14 mouse cellular contexts compared by ENCODE assay signal in genomic region chr2:118729194-118729593, GRCm38 (mm10). TPM values are rescaled to one million over a fixed set of nuclear protein-coding genes. Genes with fewer than 3 reads are reported as not detected.
DNase-seq lines count a peak whose midpoint lies in the region; ATAC-seq and TF ChIP-seq lines count a peak whose summit lies in the region.
"Had no signal": no experiment of that assay in that cellular context is flagged by ENCODE, and none has a peak within 500 bp of the region (broad histone marks: within the 10 kb centered on the region; RNA-seq: fewer than 3 reads in every experiment).

No protein-coding gene starts in this region.

- ATAC-seq in kidney, embryonic 14.5 days (ENCODE audit: low FRiP score, low TSS enrichment) = 0 out of 2 replicates have a peak, but pooled peaks have one; percentile 22
- peak; percentile 48 for ATAC-seq in common myeloid progenitor, adult 5-6 weeks (replicated peaks; ENCODE audit: low read depth, poor library complexity, severe bottlenecking)
- no peak for ATAC-seq in liver, embryonic 16.5 days (ENCODE audit: low read depth)
- no peak for ATAC-seq in erythroid progenitor cell, adult 5-6 weeks (replicated peaks; ENCODE audit: low FRiP score, poor library complexity, severe bottlenecking)

- no peak for DNase-seq in kidney, adult 2 months
- DNase-seq in 416B (ENCODE audit: low read depth) = peak; percentile 89
- DNase-seq in yolk sac, embryonic 10.5 days (ENCODE audit: low spot score) = no peak
- no peak for DNase-seq in adrenal gland, adult (ENCODE audit: inconsistent age in 2 of 2, low spot score in 1 of 2)
- DNase-seq: cerebellum, adult 9-10 months; kidney, adult 11 months; layer of hippocampus, postnatal 36 days had no signal

- no peak overlapping the region for H3K4me2 ChIP-seq in kidney, embryonic 14.5 days (replicated peaks; ENCODE audit: low read depth, low read length)
- peak overlapping the region; percentile 6; the same call in 1 of the 2 replicates for H3K4me2 ChIP-seq in liver, embryonic 16.5 days (ENCODE audit: low read depth, low read length)

- H3K27me3 ChIP-seq in kidney, embryonic 14.5 days (ENCODE audit: control insufficient read depth, insufficient read depth, low read length) = peaks cover 15% of the 10 kb centered on the region; the same call in 1 of the 2 replicates
- no peaks in the 10 kb centered on the region for H3K27me3 ChIP-seq in kidney, adult 2 months (replicated peaks; ENCODE audit: control insufficient read depth, insufficient read depth, low read length)
- peaks cover 4% of the 10 kb centered on the region for H3K27me3 ChIP-seq in liver, embryonic 16.5 days (ENCODE audit: control insufficient read depth, insufficient read depth, low read depth, low read length)

- WGBS in kidney, embryonic 14.5 days = 48% methylated on average over 4 of the region's 4 CpGs
- 59% methylated on average over 4 of the region's 4 CpGs for WGBS in kidney, adult 2 months
- WGBS in liver, embryonic 16.5 days (ENCODE audit: insufficient replicate concordance) = 8% methylated on average over 4 of the region's 4 CpGs

- no peaks in the 10 kb centered on the region for H3K36me3 ChIP-seq in kidney, embryonic 14.5 days (ENCODE audit: control insufficient read depth, insufficient read depth, low read length)
- H3K36me3 ChIP-seq in kidney, adult 2 months (ENCODE audit: control insufficient read depth, insufficient read depth, low read length) = no peaks in the 10 kb centered on the region
- H3K36me3 ChIP-seq in liver, embryonic 16.5 days (ENCODE audit: control insufficient read depth, insufficient read depth) = no peaks in the 10 kb centered on the region

- peaks cover 20% of the 10 kb centered on the region for H3K4me1 ChIP-seq in kidney, embryonic 14.5 days (ENCODE audit: control insufficient read depth, insufficient read depth, low read length)
- no peaks in the 10 kb centered on the region for H3K4me1 ChIP-seq in kidney, adult 2 months (ENCODE audit: control insufficient read depth, insufficient read depth, low read length)
- peaks cover 7% of the 10 kb centered on the region for H3K4me1 ChIP-seq in liver, embryonic 16.5 days (ENCODE audit: control insufficient read depth, low read depth, low read length)

- no peak overlapping the region for H3K9ac ChIP-seq in kidney, embryonic 14.5 days (ENCODE audit: low read depth, low read length)
- no peak overlapping the region for H3K9ac ChIP-seq in liver, embryonic 16.5 days (ENCODE audit: low read depth, low read length)
- H3K9ac ChIP-seq: liver, embryonic 14.5 days had no signal

- H3K4me3 ChIP-seq in kidney, embryonic 14.5 days (ENCODE audit: low read length) = no peak overlapping the region
- no peak overlapping the region for H3K4me3 ChIP-seq in kidney, adult 2 months (ENCODE audit: insufficient read depth, low read depth, low read length)
- no peak overlapping the region for H3K4me3 ChIP-seq in liver, embryonic 16.5 days (ENCODE audit: low read depth, low read length)

- TF ChIP-seq POLR2A in kidney, adult 2 months (IDR thresholded peaks at IDR 0.05; ENCODE audit: low read depth, low read length) = no peak

- no peak for TF ChIP-seq CTCF in kidney, adult 2 months (conservative IDR thresholded peaks at IDR 0.05; ENCODE audit: insufficient read depth, insufficient read length, low read depth, low read length)

- 0 out of 2 replicates have a peak overlapping the region, but pooled peaks have one; percentile 65 for H3K27ac ChIP-seq in kidney, embryonic 14.5 days (ENCODE audit: low read depth, low read length)
- no peak overlapping the region for H3K27ac ChIP-seq in kidney, adult 2 months (ENCODE audit: insufficient read depth, low read depth, low read length)
- peak overlapping the region; percentile 69 for H3K27ac ChIP-seq in liver, embryonic 16.5 days (ENCODE audit: low read length)
- H3K27ac ChIP-seq: liver, embryonic 14.5 days had no signal

- no peaks in the 10 kb centered on the region for H3K9me3 ChIP-seq in kidney, embryonic 14.5 days (ENCODE audit: control insufficient read depth, low read length)
- H3K9me3 ChIP-seq in liver, embryonic 16.5 days (replicated peaks; ENCODE audit: control insufficient read depth, low read length) = no peaks in the 10 kb centered on the region

RNA-seq across cellular contexts. Expression of gene Plcb2, which starts 1.0 kb away (rescaled TPM):
- 1.7 and 1.9 TPM in 2 replicates for polyA plus RNA-seq in kidney, embryonic 14.5 days (2014; fragmentation: Nextera tagmentation; extraction: Ambion mirVana)
- polyA plus RNA-seq in kidney, adult 2 months (2012; rRNA removed) = 1.9 and 3.7 TPM in 2 replicates
- total RNA-seq in common myeloid progenitor, adult 5-6 weeks (2017) = 34.5 and 42.0 TPM in 2 replicates
- polyA plus RNA-seq in liver, embryonic 16.5 days (2015; fragmentation: Nextera tagmentation; extraction: Ambion mirVana) = 2.3 and 3.0 TPM in 2 replicates
- 14.3 and 18.4 TPM in 2 replicates for total RNA-seq in erythroid progenitor cell, adult 5-6 weeks (2015; ENCODE audit: low replicate concordance)
- 9.8 and 12.3 TPM in 2 replicates for total RNA-seq in erythroid progenitor cell, adult 5-6 weeks (2017; ENCODE audit: low replicate concordance)

RNA-seq across cellular contexts. Expression of gene Inafm2, which starts 16.4 kb away (rescaled TPM):
- 18.3 and 22.0 TPM in 2 replicates for polyA plus RNA-seq in kidney, embryonic 14.5 days (2014; fragmentation: Nextera tagmentation; extraction: Ambion mirVana)
- polyA plus RNA-seq in kidney, adult 2 months (2012; rRNA removed) = 8.1 and 8.7 TPM in 2 replicates
- total RNA-seq in common myeloid progenitor, adult 5-6 weeks (2017) = 19.8 and 20.5 TPM in 2 replicates
- polyA plus RNA-seq in liver, embryonic 16.5 days (2015; fragmentation: Nextera tagmentation; extraction: Ambion mirVana) = 12.0 and 12.1 TPM in 2 replicates
- total RNA-seq in erythroid progenitor cell, adult 5-6 weeks (2015; ENCODE audit: low replicate concordance) = 5.0 and 8.4 TPM in 2 replicates
- 1.3 and 3.6 TPM in 2 replicates for total RNA-seq in erythroid progenitor cell, adult 5-6 weeks (2017; ENCODE audit: low replicate concordance)

RNA-seq across cellular contexts. Expression of gene Ankrd63, which starts 25.4 kb away (rescaled TPM):
- 0.24 and 0.65 TPM in 2 replicates for polyA plus RNA-seq in kidney, embryonic 14.5 days (2014; fragmentation: Nextera tagmentation; extraction: Ambion mirVana)
- 0.03 and 0.05 TPM in 2 replicates for polyA plus RNA-seq in kidney, adult 2 months (2012; rRNA removed)
- 0.09 and 0.19 TPM in 2 replicates for total RNA-seq in common myeloid progenitor, adult 5-6 weeks (2017)
- polyA plus RNA-seq in liver, embryonic 16.5 days (2015; fragmentation: Nextera tagmentation; extraction: Ambion mirVana) = 0.02 and 0.06 TPM in 2 replicates
- not detected in 2 replicates for total RNA-seq in erythroid progenitor cell, adult 5-6 weeks (2015; ENCODE audit: low replicate concordance)
- not detected in 2 replicates for total RNA-seq in erythroid progenitor cell, adult 5-6 weeks (2017; ENCODE audit: low replicate concordance)
- total RNA-seq: CH12.LX had no signal

RNA-seq across cellular contexts. Expression of gene Ccdc9b, which starts 33.3 kb away (rescaled TPM):
- 0.34 and 0.68 TPM in 2 replicates for polyA plus RNA-seq in kidney, embryonic 14.5 days (2014; fragmentation: Nextera tagmentation; extraction: Ambion mirVana)
- polyA plus RNA-seq in kidney, adult 2 months (2012; rRNA removed) = 3.4 and 3.6 TPM in 2 replicates
- 0.24 and 0.96 TPM in 2 replicates for total RNA-seq in common myeloid progenitor, adult 5-6 weeks (2017)
- polyA plus RNA-seq in liver, embryonic 16.5 days (2015; fragmentation: Nextera tagmentation; extraction: Ambion mirVana) = 0.26 and 0.37 TPM in 2 replicates
- 2.1 TPM in 1 of 2 replicates, not detected in the other for total RNA-seq in erythroid progenitor cell, adult 5-6 weeks (2015; ENCODE audit: low replicate concordance)
- total RNA-seq in erythroid progenitor cell, adult 5-6 weeks (2017; ENCODE audit: low replicate concordance) = 0.30 and 0.51 TPM in 2 replicates
- total RNA-seq: CH12.LX had no signal

RNA-seq across cellular contexts. Expression of gene Phgr1, which starts 43.4 kb away (rescaled TPM):
- polyA plus RNA-seq in kidney, embryonic 14.5 days (2014; fragmentation: Nextera tagmentation; extraction: Ambion mirVana) = not detected in 2 replicates
- polyA plus RNA-seq in kidney, adult 2 months (2012; rRNA removed) = not detected in 2 replicates
- total RNA-seq in common myeloid progenitor, adult 5-6 weeks (2017) = not detected in 2 replicates
- 0.85 TPM in 1 of 2 replicates, not detected in the other for polyA plus RNA-seq in liver, embryonic 16.5 days (2015; fragmentation: Nextera tagmentation; extraction: Ambion mirVana)
- total RNA-seq in erythroid progenitor cell, adult 5-6 weeks (2015; ENCODE audit: low replicate concordance) = not detected in 2 replicates
- total RNA-seq in erythroid progenitor cell, adult 5-6 weeks (2017; ENCODE audit: low replicate concordance) = not detected in 2 replicates
- total RNA-seq: CH12.LX; layer of hippocampus, postnatal 36 days had no signal
- polyA plus RNA-seq: heart, postnatal 0 days; liver, embryonic 14.5 days had no signal

Comparison
In these comparisons a context has a peak if more than half of its experiments do, and no peak if none do; other contexts are left out.
1. ATAC-seq: peak in kidney, embryonic 14.5 days (single experiment) and common myeloid progenitor, adult 5-6 weeks (single experiment); none in liver, embryonic 16.5 days (single experiment) and erythroid progenitor cell, adult 5-6 weeks (single experiment).